Mouse (Mus musculus) gastrocnemius, adult 2 months (tissue): ENCODE measurements around the gene Ttc6. TPM values are rescaled to one million over a fixed set of nuclear protein-coding genes. Genes with fewer than 3 reads are reported as not detected.

ENCODE experiments used
- DNase-seq: peaks from one replicate; pipeline ENCODE4 v3.0.0; 2022
- H3K27ac ChIP-seq: fragments of 200-600 bp; 2 replicates; pipeline ENCODE4 v1.8.1; 2022; ENCODE audit warnings: mild to moderate bottlenecking
- H3K4me3 ChIP-seq: fragments of 200-600 bp; 2 replicates; pipeline ENCODE4 v1.8.1; 2022; ENCODE audit warnings: mild to moderate bottlenecking, moderate library complexity
- CTCF ChIP-seq: fragments of 200-600 bp; IDR thresholded peaks from 2 replicates; pipeline ENCODE4 v1.8.1; 2022; ENCODE audit warnings: antibody characterized with exemption, mild to moderate bottlenecking, moderate library complexity
- intact Hi-C: fragments of 180-260 bp; cut with DNase I; formaldehyde crosslinking; loops from one replicate; pipeline ENCODE4 v1.15.1; 2025
- total RNA-seq, 2 experiments: library from RNA; stranded (reverse); gene quantifications; 2 replicates each; pipeline ENCODE4 v1.2.3; 2021

Ttc6 gene
- total RNA-seq, 2 experiments from 2014 or later, result not detected

GRCm38 (mm10) chr12:57548352-57548980, 15.4 kb upstream of the Ttc6 start:
- no peak for TF ChIP-seq CTCF
- Histone ChIP-seq H3K27ac (no peak overlapping the region), H3K4me3 (no peak overlapping the region)
- DNase-seq, result no peak
- intact Hi-C loops, result loop anchor here (5.0 kb wide), 1 partner anchor 266 kb away; no protein-coding TSS in a partner anchor

- no peak for DNase-seq
- TF ChIP-seq CTCF, result no peak
- no peak overlapping the region for H3K4me3 ChIP-seq
- intact Hi-C loops, result loop anchor here (5.0 kb wide), 1 partner anchor 267 kb away; no protein-coding TSS in a partner anchor
- H3K27ac ChIP-seq, result no peak overlapping the region
These were observed 14.8 kb upstream of the Ttc6 start for GRCm38 (mm10) chr12:57548981-57549666.

DNA sequence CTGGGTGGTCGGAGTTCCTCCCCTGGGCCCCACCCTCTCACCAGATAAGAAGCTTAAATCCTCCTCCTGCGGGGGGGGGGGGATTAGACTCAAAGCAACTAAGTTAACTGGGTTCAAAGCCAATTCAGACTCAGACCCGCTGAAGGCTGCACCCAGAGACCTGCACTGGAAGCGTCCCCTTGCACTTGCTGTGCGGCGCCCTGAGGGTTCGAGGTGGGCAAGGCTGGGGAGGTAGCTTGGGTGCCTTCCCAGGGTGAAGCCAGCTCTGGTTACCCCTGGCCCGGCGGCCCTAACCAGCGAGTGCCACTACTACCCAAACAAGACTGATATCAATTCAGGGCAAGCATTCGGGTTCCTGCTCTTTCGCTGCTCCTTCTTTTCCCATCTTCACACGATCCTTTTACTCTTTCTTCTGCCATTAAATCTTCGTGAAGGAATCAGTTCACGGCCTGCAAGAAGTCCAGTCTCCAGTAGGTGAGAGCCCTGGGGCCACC, 14.2 kb upstream of the Ttc6 start:
- Histone ChIP-seq H3K4me3 (no peak overlapping the region), H3K27ac (no peak overlapping the region)
- no peak for DNase-seq
- no peak for TF ChIP-seq CTCF
- intact Hi-C loops, result loop anchor here (5.0 kb wide), 1 partner anchor 267 kb away; no protein-coding TSS in a partner anchor

DNA sequence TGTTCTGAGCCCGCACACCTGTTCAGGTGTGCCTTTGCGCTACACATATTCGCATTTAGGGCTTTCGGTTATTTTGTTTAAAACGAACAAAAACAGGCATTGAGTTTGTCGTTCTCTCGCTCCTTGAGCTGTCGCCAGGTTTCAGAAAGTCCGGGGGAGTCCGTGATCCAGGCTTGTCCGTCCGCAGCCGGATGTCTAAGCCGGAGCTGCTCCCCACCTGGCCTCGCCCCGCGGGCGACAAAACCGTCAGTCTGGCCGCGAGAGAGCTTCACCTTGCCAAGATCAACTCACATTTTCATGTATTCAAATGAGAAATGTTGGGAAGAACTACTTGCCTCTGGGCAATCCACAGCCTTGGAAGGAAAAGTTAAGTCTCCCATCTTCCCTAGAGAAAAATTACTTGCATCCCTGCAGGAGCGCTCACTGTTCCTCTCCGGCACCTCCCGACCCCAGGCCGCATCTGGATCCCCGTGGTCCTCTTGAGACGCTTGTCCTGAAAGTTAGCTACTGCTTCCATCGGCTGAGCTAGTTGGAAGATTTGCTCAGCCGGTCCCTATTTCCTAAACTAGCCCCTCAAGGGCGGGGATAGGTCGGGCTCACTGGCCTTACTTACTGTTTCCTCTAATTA, 13.6 kb upstream of the Ttc6 start:
- H3K27ac ChIP-seq, result no peak overlapping the region
- no peak overlapping the region for H3K4me3 ChIP-seq
- intact Hi-C loops, result no loop called here
- TF ChIP-seq CTCF, result no peak
- DNase-seq, result no peak

DNA sequence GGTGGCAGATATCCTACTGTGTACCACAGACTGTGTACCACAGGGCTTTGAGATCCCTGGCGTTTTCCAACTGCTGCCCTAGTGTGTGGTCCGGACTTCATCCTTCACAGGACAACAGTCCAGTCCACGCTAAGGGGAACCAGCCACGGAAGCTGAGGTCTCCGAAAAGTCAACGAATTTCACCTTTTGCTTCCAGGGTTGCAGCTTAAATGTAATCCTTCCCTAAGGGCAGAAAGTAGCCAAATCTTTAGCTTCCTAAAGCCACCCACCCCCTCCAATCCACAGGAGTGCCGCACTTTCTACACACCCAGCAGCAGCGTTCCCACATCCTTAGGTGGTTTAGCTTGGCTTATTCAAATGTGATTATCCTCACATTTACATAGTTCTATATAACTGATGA, 13.0 kb upstream of the Ttc6 start:
- TF ChIP-seq CTCF, result no peak
- intact Hi-C loops, result no loop called here
- Histone ChIP-seq H3K27ac (no peak overlapping the region), H3K4me3 (no peak overlapping the region)
- no peak for DNase-seq

DNA sequence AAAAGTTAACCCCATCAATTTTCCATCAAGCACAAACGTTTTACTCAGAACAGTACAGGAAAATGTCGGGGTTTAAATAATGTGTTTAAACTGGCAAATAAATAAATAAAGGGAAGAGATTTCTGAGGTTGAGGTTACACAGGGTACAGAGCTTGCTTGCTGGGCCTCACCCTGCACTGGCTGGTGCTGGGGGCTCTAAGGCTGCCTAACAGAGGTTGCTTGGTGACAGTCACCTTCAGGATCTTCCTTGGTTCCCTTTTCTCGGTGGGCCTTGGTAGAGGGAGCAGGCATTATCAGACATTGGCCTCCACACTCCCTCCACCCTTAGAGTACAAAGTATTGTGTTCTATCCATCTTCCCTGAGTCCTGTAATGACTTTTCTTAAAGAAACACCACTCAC, 11.6 kb upstream of the Ttc6 start:
- no peak for TF ChIP-seq CTCF
- DNase-seq, result no peak
- intact Hi-C loops, result no loop called here
- no peak overlapping the region for H3K4me3 ChIP-seq
- H3K27ac ChIP-seq, result no peak overlapping the region

DNA sequence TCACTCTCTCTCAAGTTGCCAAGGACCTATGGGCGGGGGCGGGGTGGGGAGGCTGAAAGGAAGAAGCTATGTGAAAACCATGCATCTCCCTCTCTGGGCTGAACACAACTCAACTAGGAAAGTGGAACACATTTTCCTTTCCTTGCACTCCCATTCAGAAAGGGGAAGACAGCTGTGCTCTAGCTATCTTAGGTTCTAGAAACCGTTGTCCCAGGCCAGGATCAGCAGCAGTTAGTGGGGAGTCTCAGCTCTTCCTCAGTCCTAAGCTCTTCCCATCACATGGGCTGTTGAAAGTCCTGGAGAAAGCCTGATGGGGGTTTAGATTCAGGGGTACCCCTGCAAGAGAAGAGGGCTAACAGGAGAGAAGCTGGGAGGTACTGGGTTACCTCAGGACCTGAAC, 9.8 kb upstream of the Ttc6 start:
- intact Hi-C loops, result no loop called here
- no peak for DNase-seq
- TF ChIP-seq CTCF, result no peak
- no peak overlapping the region for H3K27ac ChIP-seq
- no peak overlapping the region for H3K4me3 ChIP-seq

- no peak overlapping the region for H3K27ac ChIP-seq
- no peak for TF ChIP-seq CTCF
- no peak overlapping the region for H3K4me3 ChIP-seq
- intact Hi-C loops, result no loop called here
- no peak for DNase-seq
These were observed 7.9 kb downstream of the Ttc6 start for GRCm38 (mm10) chr12:57571773-57572172.

DNA sequence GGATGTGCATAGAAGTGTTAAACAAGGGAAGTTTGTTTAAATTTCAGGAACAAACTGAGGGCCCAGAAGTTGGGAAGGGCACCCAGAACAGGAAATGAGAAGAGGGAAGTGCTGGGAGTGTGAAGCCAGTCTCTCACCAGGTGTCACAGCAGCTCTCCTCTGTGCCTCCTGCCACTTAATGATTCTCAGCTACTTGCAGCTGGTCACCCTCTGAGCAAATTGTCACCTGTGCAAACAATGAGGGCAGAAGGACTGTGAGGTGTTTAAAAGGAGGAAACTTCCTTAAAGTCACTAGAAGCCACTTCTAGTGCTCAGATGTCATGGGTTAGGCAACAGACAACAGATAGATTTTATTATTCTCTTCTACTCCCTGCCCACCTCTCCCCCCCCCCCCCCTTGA, 8.5 kb downstream of the Ttc6 start:
- Histone ChIP-seq H3K27ac (no peak overlapping the region), H3K4me3 (no peak overlapping the region)
- TF ChIP-seq CTCF, result no peak
- DNase-seq, result no peak
- intact Hi-C loops, result no loop called here

- peak; percentile 36 for TF ChIP-seq CTCF
- intact Hi-C loops, result no loop called here
- Histone ChIP-seq H3K27ac (no peak overlapping the region), H3K4me3 (no peak overlapping the region)
- no peak for DNase-seq
These were observed 12.2 kb downstream of the Ttc6 start for GRCm38 (mm10) chr12:57575931-57576628.

DNA sequence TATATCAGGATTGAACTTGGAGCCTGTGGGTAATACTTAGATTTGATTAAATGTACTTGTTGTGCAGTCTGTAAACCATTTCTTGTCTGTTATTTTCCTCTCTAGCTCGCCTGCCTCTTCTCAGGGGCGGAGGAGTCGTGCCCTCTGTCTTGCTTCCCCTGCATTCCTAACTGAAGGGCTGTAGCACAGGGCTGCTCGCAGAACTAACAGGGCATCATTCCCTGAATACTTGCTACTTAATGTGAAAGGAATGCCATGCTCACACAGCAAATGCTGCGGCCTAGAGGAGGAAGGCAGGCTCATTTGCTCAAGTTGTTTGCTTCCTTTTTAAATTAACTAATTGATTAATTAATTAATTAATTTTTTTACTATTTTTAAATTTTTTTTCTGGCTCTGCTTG, 43.7 kb downstream of the Ttc6 start:
- no peak for DNase-seq
- intact Hi-C loops, result no loop called here
- no peak for TF ChIP-seq CTCF
- Histone ChIP-seq H3K27ac (no peak overlapping the region), H3K4me3 (no peak overlapping the region)

DNA sequence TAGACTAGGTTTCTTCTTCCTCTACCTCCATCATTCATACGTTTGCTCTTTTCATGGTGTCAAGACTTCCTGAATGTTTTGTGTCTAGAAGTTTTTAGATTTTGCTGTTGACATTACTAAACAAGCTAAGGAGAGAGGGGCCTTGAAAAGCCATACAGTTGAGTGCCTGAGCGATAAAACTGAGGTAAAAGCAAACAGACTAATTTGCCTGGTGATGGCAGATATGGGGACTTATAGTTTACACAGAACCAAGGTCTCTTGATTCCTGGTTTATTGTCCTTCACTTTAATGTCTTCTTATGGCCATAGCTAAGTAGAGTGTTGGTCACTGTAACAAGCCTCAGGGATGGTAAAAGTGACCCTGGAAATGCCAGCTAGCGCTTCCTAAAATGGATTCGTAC, 51.2 kb downstream of the Ttc6 start:
- Histone ChIP-seq H3K27ac (no peak overlapping the region), H3K4me3 (no peak overlapping the region)
- TF ChIP-seq CTCF, result no peak
- DNase-seq, result no peak
- intact Hi-C loops, result no loop called here

DNA sequence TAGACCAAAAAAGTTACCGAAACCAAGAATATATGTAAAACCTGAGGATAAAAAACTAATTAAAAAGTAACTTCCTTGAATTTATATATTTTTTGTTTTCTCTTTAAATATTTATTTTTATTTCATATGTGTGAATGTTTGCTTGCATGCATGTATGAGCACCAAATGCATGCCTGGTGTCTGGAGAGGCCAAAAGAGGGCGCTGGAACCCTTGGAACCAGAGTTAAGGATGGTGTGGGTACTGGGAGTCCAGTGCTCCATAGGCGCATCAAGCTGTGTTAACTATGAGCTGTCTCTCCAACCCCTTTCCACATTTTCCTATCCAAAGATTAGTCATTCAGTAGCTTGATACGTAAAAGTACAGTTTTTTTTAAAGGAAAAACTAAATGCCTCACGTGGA, 58.1 kb downstream of the Ttc6 start:
- H3K27ac ChIP-seq, result no peak overlapping the region
- TF ChIP-seq CTCF, result no peak
- H3K4me3 ChIP-seq, result no peak overlapping the region
- DNase-seq, result no peak
- intact Hi-C loops, result no loop called here
